Mouse (Mus musculus) liver, adult 2 months (tissue): Measurements from ENCODE around the gene Abcc10.

Experiments
- CTCF ChIP-seq: fragments of 200-500 bp; IDR thresholded peaks from 2 replicates; pipeline ENCODE4 v1.5.1; 2011; ENCODE audit warnings: low read depth, low read length, control low read depth
- POLR2A ChIP-seq: fragments of 200-500 bp; IDR thresholded peaks from 2 replicates; pipeline ENCODE4 v1.6.1; 2011; ENCODE audit warnings: low read length, control low read depth; ENCODE audit not compliant: insufficient read depth; ENCODE audit errors: extremely low read depth

GRCm38 (mm10) chr17:46315813-46316212, 12.3 kb downstream of the Abcc10 start:
- no peak for TF ChIP-seq POLR2A
- no peak for TF ChIP-seq CTCF
